Mouse (Mus musculus) E14TG2a.4 (cell line): ENCODE data around the gene Slu7.

Source experiments
- CTCF ChIP-seq: conservative IDR thresholded peaks from 2 replicates; pipeline ENCODE4 v1.5.1; 2014; ENCODE audit warnings: low read length
- NANOG ChIP-seq: IDR thresholded peaks from 2 replicates; pipeline ENCODE4 v1.6.1; 2014; ENCODE audit warnings: borderline replicate concordance, low read length, mixed read lengths

DNA sequence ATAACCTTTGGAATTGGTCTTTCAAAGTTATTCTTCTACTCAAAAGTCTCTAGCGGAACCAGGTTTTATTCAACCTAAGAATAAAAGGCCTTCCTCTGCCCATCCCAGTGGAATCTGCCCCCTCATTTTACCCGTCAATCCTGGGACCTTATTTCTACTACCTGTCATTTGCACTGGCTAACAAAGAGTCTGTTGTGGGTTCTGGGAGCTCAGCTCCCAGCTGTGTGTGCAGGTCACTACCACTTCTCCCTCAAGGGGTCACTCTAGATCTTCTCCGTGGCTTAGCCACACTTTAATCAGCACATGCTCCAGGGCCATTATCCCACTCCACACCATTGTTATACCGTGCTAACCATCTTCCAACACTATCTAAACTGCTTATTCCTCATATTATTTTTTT is 34.2 kb upstream of the Slu7 start:
- TF ChIP-seq CTCF = no peak
- no peak for TF ChIP-seq NANOG
